Mouse (Mus musculus) midbrain, embryonic 15.5 days (tissue): ENCODE data around the gene 4930590J08Rik. TPM values are rescaled to one million over a fixed set of nuclear protein-coding genes. Genes with fewer than 3 reads are reported as not detected.
A peak's percentile ranks its signal among the peaks of the same experiment; 100 is the strongest.
"Not testable (repeated sequence)": the region's sequence is repeated elsewhere in the genome, so short reads cannot be mapped to it uniquely, and the experiment has no call there.

Source experiments
- ATAC-seq: fragments of 200-750 bp; cut with Nextera tagmentation; replicated peaks from 2 replicates; pipeline ENCODE4 v1.8.0; 2017; ENCODE audit warnings: moderate TSS enrichment
- H3K27ac ChIP-seq: fragments of 300-500 bp; sonication (generic); 2 replicates; pipeline ENCODE4 v1.5.1; 2015; ENCODE audit warnings: mild to moderate bottlenecking, inconsistent platforms
- H3K27me3 ChIP-seq: fragments of 300-500 bp; sonication (generic); replicated peaks from 2 replicates; pipeline ENCODE4 v1.6.1; 2015; ENCODE audit warnings: inconsistent platforms
- H3K36me3 ChIP-seq: fragments of 300-500 bp; sonication (generic); replicated peaks from 2 replicates; pipeline ENCODE4 v1.6.1; 2015; ENCODE audit warnings: inconsistent platforms
- H3K4me1 ChIP-seq: fragments of 300-500 bp; sonication (generic); 2 replicates; pipeline ENCODE4 v1.6.1; 2015; ENCODE audit warnings: inconsistent platforms
- H3K4me2 ChIP-seq: fragments of 300-500 bp; sonication (generic); 2 replicates; pipeline ENCODE4 v1.6.1; 2015; ENCODE audit warnings: inconsistent platforms, mild to moderate bottlenecking, moderate library complexity
- H3K4me3 ChIP-seq: fragments of 300-500 bp; sonication (generic); 2 replicates; pipeline ENCODE4 v1.5.1; 2015; ENCODE audit warnings: mild to moderate bottlenecking, inconsistent platforms
- H3K9ac ChIP-seq: fragments of 300-500 bp; sonication (generic); 2 replicates; pipeline ENCODE4 v1.6.1; 2015; ENCODE audit warnings: mild to moderate bottlenecking, inconsistent platforms
- H3K9me3 ChIP-seq: fragments of 300-500 bp; sonication (generic); 2 replicates; pipeline ENCODE4 v1.6.1; 2016; ENCODE audit warnings: inconsistent platforms
- WGBS: fragments of 180-500 bp; shearing (Covaris S2); methylation state at CpG from one replicate; pipeline ENCODE4 v1.1.7; 2015; ENCODE audit warnings: mixed read lengths; 5-methylcytosine and 5-hydroxymethylcytosine counted together
- polyA plus RNA-seq: library from polyadenylated mRNA; unstranded; fragments of >200 nt; fragmentation: Nextera tagmentation; extraction: Ambion mirVana; gene quantifications from 2 replicates; pipeline ENCODE4 v1.2.1, GENCODE M21; 2015

The 4930590J08Rik gene
- 1.3 and 1.9 TPM in 2 replicates for polyA plus RNA-seq

DNA sequence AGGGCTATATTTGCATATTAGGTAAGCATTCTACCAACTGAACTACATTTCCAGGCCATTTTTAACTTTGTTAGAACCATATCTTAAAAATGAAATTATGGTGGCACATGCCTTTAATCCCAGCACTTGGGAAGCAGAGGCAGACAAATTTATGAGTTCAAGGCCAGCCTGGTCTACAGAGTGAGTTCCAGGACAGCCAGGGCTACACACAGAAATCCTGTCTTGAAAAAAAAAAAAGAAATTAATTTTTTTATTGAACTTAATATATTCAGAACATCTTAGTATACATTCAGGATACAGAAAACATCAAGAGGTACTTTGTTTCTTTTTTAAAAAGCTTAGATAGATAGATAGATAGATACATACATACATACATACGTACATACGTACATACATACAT, at the start of gene 4930590J08Rik:
Gene 4930590J08Rik, plus strand, starts transcription at position 301 of the 400 bp plus-strand sequence.
- over 99% methylated on average over 2 of the region's 2 CpGs for WGBS
- not testable (repeated sequence) for H3K27ac ChIP-seq, H3K4me3 ChIP-seq, H3K9ac ChIP-seq, H3K27me3 ChIP-seq, H3K4me1 ChIP-seq, H3K4me2 ChIP-seq, H3K9me3 ChIP-seq, ATAC-seq
- peaks cover 29% of the 10 kb centered on the region for H3K36me3 ChIP-seq

DNA sequence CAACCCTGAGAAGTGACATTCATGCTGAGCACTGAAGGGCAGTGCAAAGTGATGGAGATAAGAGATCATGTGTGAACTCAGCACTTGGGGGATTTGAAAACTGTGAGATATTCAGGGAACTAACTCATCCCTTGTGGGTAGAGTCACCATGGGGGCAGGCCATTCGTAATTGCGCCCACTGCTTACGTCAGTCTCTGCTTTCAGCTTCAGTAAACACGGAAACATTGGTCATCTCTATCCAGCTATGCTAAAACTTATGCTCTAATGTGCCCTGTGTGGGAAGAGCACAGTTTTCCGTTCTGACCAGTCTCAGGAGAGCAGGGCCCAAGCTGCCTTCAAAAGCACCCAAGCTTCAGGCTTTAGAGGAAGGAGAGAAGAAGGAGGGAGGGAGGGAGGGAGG, 44.3 kb upstream of the 4930590J08Rik start:
- Histone ChIP-seq H3K9ac (no peak overlapping the region), H3K27ac (no peak overlapping the region), H3K27me3 (no peaks in the 10 kb centered on the region), H3K36me3 (no peaks in the 10 kb centered on the region), H3K4me2 (no peak overlapping the region), H3K4me3 (no peak overlapping the region), H3K9me3 (no peaks in the 10 kb centered on the region), H3K4me1 (no peaks in the 10 kb centered on the region)
- 80% methylated on average over 5 of the region's 5 CpGs for WGBS
- ATAC-seq = no peak

DNA sequence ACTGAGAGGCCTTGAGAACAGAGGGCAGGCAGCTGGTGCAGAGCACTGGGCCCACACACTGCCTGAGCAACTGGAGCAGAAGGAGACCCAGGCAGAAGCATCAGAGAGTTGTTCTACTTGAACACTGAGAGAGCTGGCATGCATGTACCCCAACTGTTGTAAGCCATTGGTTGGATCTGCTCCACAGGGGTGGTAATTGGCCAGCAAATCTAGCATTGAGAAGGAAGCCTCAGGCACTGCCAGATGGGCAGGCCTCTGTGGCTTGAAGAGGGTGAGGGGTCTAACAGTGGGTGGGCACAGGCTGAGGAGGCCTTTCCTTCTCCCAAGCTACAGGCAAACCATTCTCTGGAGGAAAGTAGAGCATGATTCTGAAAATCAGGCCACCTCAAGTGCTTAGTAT, 39.8 kb upstream of the 4930590J08Rik start:
- no peaks in the 10 kb centered on the region for H3K9me3 ChIP-seq
- H3K4me2 ChIP-seq = no peak overlapping the region
- no peak for ATAC-seq
- H3K9ac ChIP-seq = no peak overlapping the region
- H3K4me1 ChIP-seq = no peaks in the 10 kb centered on the region
- no peak overlapping the region for H3K27ac ChIP-seq
- H3K4me3 ChIP-seq = no peak overlapping the region
- H3K36me3 ChIP-seq = no peaks in the 10 kb centered on the region
- no peaks in the 10 kb centered on the region for H3K27me3 ChIP-seq

DNA sequence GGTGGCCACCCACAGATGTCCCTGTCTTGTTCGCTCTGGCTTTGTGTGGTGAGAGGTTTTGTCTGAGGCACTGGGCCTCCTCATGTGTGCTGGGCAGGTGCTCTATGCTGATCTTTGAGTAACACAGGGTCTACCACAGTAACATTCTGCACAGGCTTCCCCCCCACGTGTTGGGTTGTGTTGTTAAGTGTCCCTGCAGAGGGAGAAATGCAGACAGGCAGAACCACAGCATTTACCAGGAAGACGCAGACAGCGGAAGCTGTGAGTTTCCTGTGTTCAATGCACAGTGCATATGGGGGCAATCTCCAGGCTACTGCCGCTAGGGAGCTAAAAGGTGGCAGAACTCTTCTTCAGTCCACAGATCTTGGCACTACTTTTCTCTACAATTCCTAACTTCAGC, 38.0 kb upstream of the 4930590J08Rik start:
- Histone ChIP-seq H3K9me3 (no peaks in the 10 kb centered on the region), H3K27me3 (no peaks in the 10 kb centered on the region), H3K27ac (no peak overlapping the region), H3K4me1 (no peaks in the 10 kb centered on the region), H3K9ac (no peak overlapping the region), H3K36me3 (no peaks in the 10 kb centered on the region), H3K4me3 (no peak overlapping the region), H3K4me2 (no peak overlapping the region)
- whole genome bisulfite sequencing = 71% methylated on average over 5 of the region's 5 CpGs
- ATAC-seq = no peak

DNA sequence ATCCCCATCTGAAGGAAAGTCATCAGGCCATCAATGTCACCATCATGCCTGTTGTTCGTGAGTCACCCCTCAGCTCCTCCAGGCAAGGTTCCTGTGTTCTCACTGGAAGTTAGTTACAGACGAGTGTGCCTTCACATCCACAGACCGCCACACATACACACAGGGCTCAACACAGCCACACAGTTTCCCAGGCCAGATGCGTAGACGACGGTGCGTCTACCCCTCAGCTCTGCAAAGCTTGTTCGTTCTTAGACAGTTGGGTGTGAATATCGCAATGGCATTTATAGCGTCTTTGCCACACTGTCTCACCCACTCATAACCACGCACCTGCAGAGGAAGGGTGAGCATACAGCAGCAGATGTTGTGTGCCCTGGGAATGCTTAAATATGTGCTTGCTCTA, 37.0 kb upstream of the 4930590J08Rik start:
- 86% methylated on average over 11 of the region's 11 CpGs for WGBS
- Histone ChIP-seq H3K4me3 (no peak overlapping the region), H3K27ac (no peak overlapping the region), H3K27me3 (no peaks in the 10 kb centered on the region), H3K9ac (no peak overlapping the region), H3K9me3 (no peaks in the 10 kb centered on the region), H3K36me3 (no peaks in the 10 kb centered on the region), H3K4me2 (no peak overlapping the region), H3K4me1 (no peaks in the 10 kb centered on the region)
- no peak for ATAC-seq

DNA sequence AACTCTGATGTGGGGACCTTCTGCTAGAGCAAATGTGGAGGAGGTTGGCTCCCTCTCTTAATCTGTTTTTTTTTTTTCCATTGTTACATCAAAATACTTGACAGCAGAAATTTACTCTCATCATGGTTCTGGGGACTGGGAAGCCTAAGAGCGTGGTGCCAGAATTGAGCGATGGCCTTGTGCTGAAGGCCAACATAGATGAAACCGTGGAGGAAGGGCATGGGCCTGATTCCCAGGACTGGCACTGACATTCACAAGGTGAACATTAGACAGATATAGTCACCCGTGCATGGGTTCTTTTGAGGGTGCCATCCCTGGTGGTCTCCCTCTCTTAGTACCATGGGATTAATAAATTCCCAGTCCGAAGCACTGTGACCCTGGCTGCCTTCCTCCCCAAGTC, 34.5 kb upstream of the 4930590J08Rik start:
- H3K4me1 ChIP-seq = no peaks in the 10 kb centered on the region
- H3K27me3 ChIP-seq = no peaks in the 10 kb centered on the region
- no peak for ATAC-seq
- H3K4me2 ChIP-seq = no peak overlapping the region
- H3K4me3 ChIP-seq = no peak overlapping the region
- 91% methylated on average over 5 of the region's 5 CpGs for WGBS
- H3K27ac ChIP-seq = no peak overlapping the region
- H3K36me3 ChIP-seq = no peaks in the 10 kb centered on the region
- no peak overlapping the region for H3K9ac ChIP-seq
- no peaks in the 10 kb centered on the region for H3K9me3 ChIP-seq

DNA sequence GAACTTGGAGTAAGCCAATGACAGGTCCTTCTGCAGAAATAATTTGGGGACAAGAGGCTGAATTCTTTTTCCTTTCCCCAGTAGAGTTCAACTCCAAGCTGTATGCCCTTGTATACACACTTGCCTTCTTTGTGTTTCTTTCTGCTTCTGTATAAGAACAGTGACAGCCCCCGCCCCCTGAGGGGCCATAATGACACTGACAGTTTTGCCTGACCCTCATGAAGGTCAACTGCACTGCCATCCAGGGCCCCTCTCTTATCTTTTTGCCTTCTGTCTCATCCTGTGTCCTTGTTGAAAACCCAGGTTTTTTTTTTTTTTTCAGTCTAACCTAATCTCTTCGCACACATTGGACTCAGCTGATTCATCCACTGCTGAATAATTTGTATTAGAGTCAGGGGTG, 29.8 kb upstream of the 4930590J08Rik start:
- 47% methylated on average over 2 of the region's 2 CpGs for WGBS
- no peak overlapping the region for H3K27ac ChIP-seq

DNA sequence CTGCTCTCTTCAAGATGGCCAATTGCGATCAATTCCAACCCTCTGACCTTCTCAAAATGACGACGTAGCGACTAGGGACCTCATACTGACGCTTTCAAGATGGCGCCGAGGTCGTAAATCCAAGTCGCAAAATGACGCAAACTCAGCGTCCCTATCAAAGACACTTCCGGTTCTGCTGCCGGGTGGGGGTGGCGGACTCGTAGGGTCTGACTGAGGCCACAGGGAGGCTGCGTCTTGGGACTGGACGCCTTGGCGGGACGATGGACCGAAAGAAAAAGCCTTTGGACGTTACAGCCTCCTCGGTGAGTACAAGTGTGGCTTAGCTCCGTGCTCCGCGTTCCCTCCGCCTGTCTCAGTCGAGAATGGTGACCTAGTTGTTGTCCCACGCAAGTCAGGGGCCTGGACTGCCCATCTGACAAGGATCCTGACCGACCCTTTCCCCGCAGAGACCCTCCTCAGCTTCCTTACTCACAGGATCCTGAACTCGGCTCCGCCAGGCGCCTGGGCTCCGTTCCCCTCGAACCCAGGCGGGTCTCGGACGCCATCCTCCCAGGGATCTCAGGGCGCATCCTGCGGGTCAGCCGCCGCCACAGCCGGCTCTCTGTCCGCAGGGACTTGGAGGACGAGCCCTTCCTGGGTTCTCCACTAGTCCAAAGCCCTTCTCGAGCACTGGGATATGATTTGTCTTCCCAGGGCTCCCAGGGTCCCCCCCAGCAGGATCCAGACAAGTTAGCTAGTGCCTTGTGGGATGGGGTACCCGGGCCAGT, 24.5 kb upstream of the 4930590J08Rik start, which contains the start of gene Ccdc174:
Gene Ccdc174, plus strand, starts transcription at position 169 of the 767 bp plus-strand sequence.
- Histone ChIP-seq H3K27ac (peak within 1 kb of the TSS; percentile 79), H3K36me3 (peaks cover 16% of the 10 kb centered on the region; the same call in 1 of the 2 replicates), H3K27me3 (no peaks in the 10 kb centered on the region), H3K4me1 (peaks cover 21% of the 10 kb centered on the region), H3K4me2 (peak within 1 kb of the TSS; percentile 74), H3K9me3 (no peaks in the 10 kb centered on the region), H3K4me3 (peak within 1 kb of the TSS; percentile 81), H3K9ac (peak within 1 kb of the TSS; percentile 84)
- ATAC-seq = peak; percentile 95
- under 1% methylated on average over 47 of the region's 47 CpGs for WGBS

More for the DNA sequence above, 29.8 kb upstream of the 4930590J08Rik start:
- no peaks in the 10 kb centered on the region for H3K27me3 ChIP-seq
- no peaks in the 10 kb centered on the region for H3K9me3 ChIP-seq
- H3K4me3 ChIP-seq = no peak overlapping the region
- peaks cover 5% of the 10 kb centered on the region; the same call in 1 of the 2 replicates for H3K4me1 ChIP-seq
- no peaks in the 10 kb centered on the region for H3K36me3 ChIP-seq
- H3K9ac ChIP-seq = no peak overlapping the region
- no peak overlapping the region for H3K4me2 ChIP-seq
- no peak for ATAC-seq

DNA sequence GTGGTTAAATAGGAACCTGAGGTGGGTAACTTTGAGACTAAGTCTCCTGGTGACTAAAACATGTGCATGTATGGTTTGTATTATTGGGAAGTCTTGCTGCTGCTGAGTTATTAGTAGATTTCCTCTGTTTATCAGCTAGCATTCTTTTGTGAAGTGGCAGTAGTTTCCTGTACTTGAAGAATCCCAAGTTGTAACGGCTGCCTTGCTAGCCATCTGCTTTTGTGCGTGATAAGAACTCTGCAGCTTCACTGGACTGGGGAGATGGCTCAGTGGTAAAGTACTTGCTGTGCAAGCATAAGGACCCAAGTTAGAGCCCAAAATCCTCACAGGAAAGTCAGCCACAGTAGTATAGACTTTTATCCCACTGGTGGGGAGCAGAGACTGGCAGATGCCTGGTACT, 18.8 kb upstream of the 4930590J08Rik start:
- ATAC-seq = no peak
- Histone ChIP-seq H3K9ac (no peak overlapping the region), H3K27ac (no peak overlapping the region), H3K4me3 (no peak overlapping the region), H3K9me3 (no peaks in the 10 kb centered on the region), H3K4me1 (peaks cover 10% of the 10 kb centered on the region), H3K4me2 (no peak overlapping the region), H3K36me3 (peaks cover 54% of the 10 kb centered on the region), H3K27me3 (no peaks in the 10 kb centered on the region)
- 94% methylated on average over 2 of the region's 2 CpGs for WGBS

DNA sequence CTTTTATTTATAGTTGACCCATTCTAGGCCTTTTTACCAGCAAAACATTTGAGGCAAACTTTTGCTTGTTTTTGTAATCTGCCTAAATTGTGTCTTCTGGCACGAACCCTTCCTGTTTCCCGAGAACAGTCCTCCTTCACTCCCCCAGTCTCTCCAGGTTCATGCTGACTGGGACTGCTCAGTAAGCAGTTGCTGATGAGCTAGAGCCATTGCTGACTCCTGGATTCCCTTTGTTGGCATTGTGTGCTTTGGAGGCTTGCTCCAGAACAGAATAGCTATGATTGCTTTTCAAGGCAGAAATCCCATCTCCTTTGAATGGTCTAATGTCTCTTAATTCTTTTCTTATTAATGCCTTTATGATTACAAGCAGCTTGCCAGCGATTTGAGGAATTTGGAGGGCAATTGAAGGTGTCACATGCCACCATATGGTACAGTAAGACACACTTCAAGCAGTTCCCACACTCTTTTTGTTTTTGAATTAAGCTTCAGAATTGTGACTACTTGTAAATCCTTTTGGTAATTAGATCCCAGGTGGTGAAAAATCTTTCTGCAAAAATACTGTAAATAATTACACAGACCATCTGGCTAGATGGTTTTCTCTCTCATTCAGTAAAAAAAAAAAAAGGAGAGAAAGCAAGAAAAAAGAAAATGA, 13.2 kb upstream of the 4930590J08Rik start:
- Histone ChIP-seq H3K36me3 (peaks cover 64% of the 10 kb centered on the region), H3K27me3 (no peaks in the 10 kb centered on the region), H3K9me3 (no peaks in the 10 kb centered on the region), H3K4me2 (no peak overlapping the region), H3K9ac (no peak overlapping the region), H3K4me3 (no peak overlapping the region), H3K4me1 (no peaks in the 10 kb centered on the region), H3K27ac (no peak overlapping the region)
- no peak for ATAC-seq
- 71% methylated on average over 3 of the region's 3 CpGs for WGBS

DNA sequence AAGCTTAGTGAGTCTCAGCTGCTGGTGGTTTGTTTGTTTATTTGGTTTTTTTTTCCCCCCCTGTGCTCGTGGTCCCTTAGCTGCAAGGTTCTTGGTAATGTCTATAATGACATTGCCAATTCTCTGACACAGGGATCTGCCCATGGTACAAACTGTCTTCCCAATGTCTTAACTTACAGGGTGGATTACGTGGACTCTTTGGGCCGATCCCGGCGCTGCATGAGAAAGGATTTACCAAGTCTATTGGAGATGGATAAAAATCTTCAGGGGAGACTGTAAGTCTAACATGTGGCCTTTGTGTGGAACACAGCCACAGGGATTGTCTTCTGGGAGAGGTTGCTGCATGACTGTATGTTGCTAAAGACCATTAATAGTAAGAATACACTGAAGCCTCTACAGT, 12.0 kb upstream of the 4930590J08Rik start:
- no peak overlapping the region for H3K9ac ChIP-seq
- no peak overlapping the region for H3K4me3 ChIP-seq
- H3K36me3 ChIP-seq = peaks cover 74% of the 10 kb centered on the region
- no peak overlapping the region for H3K27ac ChIP-seq
- no peaks in the 10 kb centered on the region for H3K27me3 ChIP-seq
- H3K4me1 ChIP-seq = no peaks in the 10 kb centered on the region
- ATAC-seq = no peak
- no peak overlapping the region for H3K4me2 ChIP-seq
- no peaks in the 10 kb centered on the region for H3K9me3 ChIP-seq
- 90% methylated on average over 5 of the region's 5 CpGs for WGBS

DNA sequence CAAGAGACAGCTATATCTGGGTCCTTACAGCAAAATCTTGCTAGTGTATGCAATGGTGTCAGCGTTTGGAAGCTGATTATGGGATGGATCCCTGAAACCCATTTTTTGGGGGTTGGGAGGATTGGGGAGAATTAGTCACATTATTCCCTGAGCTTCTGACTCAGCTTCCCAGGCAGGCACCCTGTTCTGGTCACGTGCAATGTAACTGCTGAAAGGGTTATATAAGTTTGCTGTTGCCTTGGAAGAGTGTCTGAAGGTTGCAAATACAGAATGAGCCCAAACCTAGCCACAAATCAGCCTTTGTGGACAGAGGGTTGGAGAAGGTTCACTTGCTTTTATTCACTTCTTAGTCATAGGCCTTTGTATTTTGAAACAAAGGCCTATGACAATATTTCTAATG, 10.8 kb upstream of the 4930590J08Rik start:
- H3K36me3 ChIP-seq = peaks cover 65% of the 10 kb centered on the region
- H3K4me2 ChIP-seq = no peak overlapping the region
- ATAC-seq = no peak
- 97% methylated on average over 2 of the region's 2 CpGs for WGBS
- no peak overlapping the region for H3K9ac ChIP-seq
- H3K27me3 ChIP-seq = no peaks in the 10 kb centered on the region
- H3K4me1 ChIP-seq = no peaks in the 10 kb centered on the region
- no peaks in the 10 kb centered on the region for H3K9me3 ChIP-seq
- H3K4me3 ChIP-seq = no peak overlapping the region
- no peak overlapping the region for H3K27ac ChIP-seq

DNA sequence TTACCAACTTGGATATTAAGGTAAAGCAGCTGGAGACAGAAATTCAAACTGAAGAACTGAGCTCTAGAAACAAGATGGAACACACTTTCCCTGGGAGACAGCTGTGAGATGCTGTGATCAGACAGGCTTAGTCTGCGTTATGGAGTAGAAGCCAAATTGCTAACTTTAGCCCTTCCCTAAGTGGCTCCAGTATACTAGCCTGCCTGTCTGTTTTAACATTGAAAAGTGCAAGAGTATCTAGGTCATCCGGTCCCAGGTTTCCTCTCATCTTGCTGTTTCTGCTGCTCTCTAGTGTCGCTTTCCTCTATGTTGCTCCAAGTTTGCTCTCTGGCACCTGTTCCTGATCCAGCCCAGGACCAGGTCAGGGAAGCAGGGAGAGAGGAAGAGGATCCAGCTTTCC, 5.8 kb upstream of the 4930590J08Rik start:
- H3K36me3 ChIP-seq = peaks cover 66% of the 10 kb centered on the region
- no peaks in the 10 kb centered on the region for H3K9me3 ChIP-seq
- H3K4me3 ChIP-seq = no peak overlapping the region
- H3K9ac ChIP-seq = no peak overlapping the region
- H3K27me3 ChIP-seq = no peaks in the 10 kb centered on the region
- no peaks in the 10 kb centered on the region for H3K4me1 ChIP-seq
- WGBS = 97% methylated on average over 3 of the region's 3 CpGs
- ATAC-seq = no peak
- H3K27ac ChIP-seq = no peak overlapping the region
- no peak overlapping the region for H3K4me2 ChIP-seq
